Mouse (Mus musculus): ENCODE results near the gene Taf5l.
"Not testable (repeated sequence)": the region's sequence is repeated elsewhere in the genome, so short reads cannot be mapped to it uniquely, and the experiment has no call there.

Taf5l gene

GRCm38 (mm10) chr8:124011989-124012586 is 9.1 kb downstream of the Taf5l start:
- DNase-seq, result no peak

- no peak for DNase-seq
Measured at GRCm38 (mm10) chr8:124011580-124011979, 9.6 kb downstream of the Taf5l start.

- DNase-seq, result no peak
Measured at GRCm38 (mm10) chr8:124007829-124008228, 13.4 kb downstream of the Taf5l start.

- no peak for DNase-seq
Measured at GRCm38 (mm10) chr8:124002546-124003108, 18.6 kb downstream of the Taf5l start.

- DNase-seq, result no peak
Measured at GRCm38 (mm10) chr8:123999568-123999967, 21.6 kb downstream of the Taf5l start.

- no peak for DNase-seq
Measured at GRCm38 (mm10) chr8:123993997-123994396, 27.2 kb downstream of the Taf5l start.

- no peak for DNase-seq
Measured at GRCm38 (mm10) chr8:123993597-123993996, 27.6 kb downstream of the Taf5l start.

- no peak for DNase-seq
Measured at GRCm38 (mm10) chr8:123992587-123992986, 28.6 kb downstream of the Taf5l start.

- no peak for DNase-seq
Measured at GRCm38 (mm10) chr8:123990277-123991049, 30.7 kb downstream of the Taf5l start.

GRCm38 (mm10) chr8:123989128-123989527 is 32.1 kb downstream of the Taf5l start:
- DNase-seq, result no peak

- DNase-seq, result no peak
Measured at GRCm38 (mm10) chr8:123988605-123989038, 32.6 kb downstream of the Taf5l start.

GRCm38 (mm10) chr8:123982826-123983400 is 38.3 kb downstream of the Taf5l start, which contains the start of gene Abcb10:
Gene Abcb10 (minus strand): TSS chr8:123983122.
- peak; percentile 73 for DNase-seq

- DNase-seq, result peak; percentile 40
Measured at GRCm38 (mm10) chr8:123982291-123982793, 38.9 kb downstream of the Taf5l start.

GRCm38 (mm10) chr8:123981674-123982073 is 39.5 kb downstream of the Taf5l start:
- peak; percentile 24 for DNase-seq

GRCm38 (mm10) chr8:123980239-123980638 is 41.0 kb downstream of the Taf5l start:
- DNase-seq, result no peak

GRCm38 (mm10) chr8:123978926-123979325 is 42.3 kb downstream of the Taf5l start:
- DNase-seq, result no peak

GRCm38 (mm10) chr8:123978166-123978838 is 42.9 kb downstream of the Taf5l start:
- no peak for DNase-seq

GRCm38 (mm10) chr8:123977499-123977898 is 43.7 kb downstream of the Taf5l start:
- DNase-seq, result no peak

- no peak for DNase-seq
Measured at GRCm38 (mm10) chr8:123973495-123973894, 47.7 kb downstream of the Taf5l start.

GRCm38 (mm10) chr8:123966896-123967295 is 54.3 kb downstream of the Taf5l start:
- DNase-seq, result no peak

- no peak for DNase-seq
Measured at GRCm38 (mm10) chr8:123961371-123961770, 59.8 kb downstream of the Taf5l start.

GRCm38 (mm10) chr8:123960556-123960955 is 60.6 kb downstream of the Taf5l start:
- not testable (repeated sequence) for DNase-seq

GRCm38 (mm10) chr8:123960056-123960455 is 61.1 kb downstream of the Taf5l start:
- no peak for DNase-seq
